Mouse (Mus musculus): ENCODE data around the gene Ttc41.

Gene Ttc41

GRCm38 (mm10) chr10:86824093-86824492 is 118.5 kb downstream of the Ttc41 start:
- in situ Hi-C loops (cut with MboI, MseI): no loop called here

- in situ Hi-C loops (cut with MboI, MseI): no loop called here
Measured at GRCm38 (mm10) chr10:86824871-86825270, 119.3 kb downstream of the Ttc41 start.

- in situ Hi-C loops (cut with MboI, MseI): no loop called here
Measured at GRCm38 (mm10) chr10:86825871-86826522, 120.4 kb downstream of the Ttc41 start.

Measured in T-helper 2 cell (primary cell).